Mouse (Mus musculus): ENCODE data around the gene Ptma. TPM values are rescaled to one million over a fixed set of nuclear protein-coding genes. Genes with fewer than 3 reads are reported as not detected.

Ptma gene
- polyA plus RNA-seq, 1 experiment from 2014 or later: 1,987 TPM

- no peak for ATAC-seq
- no peak overlapping the region for H3K27ac ChIP-seq (ENCODE audit: low read length)
- H3K4me1 ChIP-seq (replicated peaks; ENCODE audit: control insufficient read depth, insufficient read depth, low read length): no peaks in the 10 kb centered on the region
- H3K4me3 ChIP-seq (replicated peaks; ENCODE audit: low read length): no peak overlapping the region
- 78% methylated on average over 4 of the region's 4 CpGs for WGBS
- H3K27me3 ChIP-seq (replicated peaks; ENCODE audit: control insufficient read depth, insufficient read depth, low read length): no peaks in the 10 kb centered on the region
- H3K36me3 ChIP-seq (ENCODE audit: control insufficient read depth, insufficient read depth): peaks cover 2% of the 10 kb centered on the region; the same call in 1 of the 2 replicates
- no peaks in the 10 kb centered on the region for H3K9me3 ChIP-seq (ENCODE audit: control insufficient read depth, low read length)
- H3K9ac ChIP-seq (replicated peaks; ENCODE audit: low read depth, low read length): no peak overlapping the region
- no peak overlapping the region for H3K4me2 ChIP-seq (ENCODE audit: low read length)
Measured at GRCm38 (mm10) chr1:86551299-86551698, 24.8 kb downstream of the Ptma start.

GRCm38 (mm10) chr1:86551877-86552276 lies 25.4 kb downstream of the Ptma start:
- H3K4me2 ChIP-seq (ENCODE audit: low read length): no peak overlapping the region
- ATAC-seq: no peak
- H3K4me3 ChIP-seq (replicated peaks; ENCODE audit: low read length): no peak overlapping the region
- no peaks in the 10 kb centered on the region for H3K27me3 ChIP-seq (replicated peaks; ENCODE audit: control insufficient read depth, insufficient read depth, low read length)
- H3K27ac ChIP-seq (ENCODE audit: low read length): no peak overlapping the region
- H3K4me1 ChIP-seq (replicated peaks; ENCODE audit: control insufficient read depth, insufficient read depth, low read length): no peaks in the 10 kb centered on the region
- H3K9ac ChIP-seq (replicated peaks; ENCODE audit: low read depth, low read length): no peak overlapping the region
- no peaks in the 10 kb centered on the region for H3K9me3 ChIP-seq (ENCODE audit: control insufficient read depth, low read length)
- peaks cover 2% of the 10 kb centered on the region; the same call in 1 of the 2 replicates for H3K36me3 ChIP-seq (ENCODE audit: control insufficient read depth, insufficient read depth)
- WGBS: 25% methylated on average over 2 of the region's 2 CpGs

GRCm38 (mm10) chr1:86555665-86556064 lies 29.1 kb downstream of the Ptma start:
- no peaks in the 10 kb centered on the region for H3K4me1 ChIP-seq (replicated peaks; ENCODE audit: control insufficient read depth, insufficient read depth, low read length)
- no peak overlapping the region for H3K27ac ChIP-seq (ENCODE audit: low read length)
- no peaks in the 10 kb centered on the region for H3K27me3 ChIP-seq (replicated peaks; ENCODE audit: control insufficient read depth, insufficient read depth, low read length)
- WGBS: 77% methylated on average over 3 of the region's 3 CpGs
- H3K36me3 ChIP-seq (ENCODE audit: control insufficient read depth, insufficient read depth): no peaks in the 10 kb centered on the region
- H3K9me3 ChIP-seq (ENCODE audit: control insufficient read depth, low read length): no peaks in the 10 kb centered on the region
- no peak overlapping the region for H3K4me3 ChIP-seq (replicated peaks; ENCODE audit: low read length)
- no peak overlapping the region for H3K4me2 ChIP-seq (ENCODE audit: low read length)
- no peak for ATAC-seq
- H3K9ac ChIP-seq (replicated peaks; ENCODE audit: low read depth, low read length): no peak overlapping the region

- no peak for ATAC-seq
Measured at GRCm38 (mm10) chr1:86557872-86558271, 31.3 kb downstream of the Ptma start.

GRCm38 (mm10) chr1:86559232-86559631 lies 32.7 kb downstream of the Ptma start:
- H3K4me1 ChIP-seq (replicated peaks; ENCODE audit: control insufficient read depth, insufficient read depth, low read length): no peaks in the 10 kb centered on the region
- no peak overlapping the region for H3K27ac ChIP-seq (ENCODE audit: low read length)
- no peaks in the 10 kb centered on the region for H3K27me3 ChIP-seq (replicated peaks; ENCODE audit: control insufficient read depth, insufficient read depth, low read length)
- peaks cover 3% of the 10 kb centered on the region; the same call in 1 of the 2 replicates for H3K36me3 ChIP-seq (ENCODE audit: control insufficient read depth, insufficient read depth)
- H3K4me3 ChIP-seq (replicated peaks; ENCODE audit: low read length): no peak overlapping the region
- no peak overlapping the region for H3K4me2 ChIP-seq (ENCODE audit: low read length)
- H3K9ac ChIP-seq (replicated peaks; ENCODE audit: low read depth, low read length): no peak overlapping the region
- 93% methylated on average over 3 of the region's 3 CpGs for WGBS
- no peaks in the 10 kb centered on the region for H3K9me3 ChIP-seq (ENCODE audit: control insufficient read depth, low read length)
- no peak for ATAC-seq

More at GRCm38 (mm10) chr1:86557872-86558271, 31.3 kb downstream of the Ptma start:
- Histone ChIP-seq H3K9ac (replicated peaks; ENCODE audit: low read depth, low read length) (no peak overlapping the region), H3K4me1 (replicated peaks; ENCODE audit: control insufficient read depth, insufficient read depth, low read length) (no peaks in the 10 kb centered on the region), H3K4me3 (replicated peaks; ENCODE audit: low read length) (no peak overlapping the region), H3K27ac (ENCODE audit: low read length) (no peak overlapping the region), H3K9me3 (ENCODE audit: control insufficient read depth, low read length) (no peaks in the 10 kb centered on the region), H3K36me3 (ENCODE audit: control insufficient read depth, insufficient read depth) (no peaks in the 10 kb centered on the region), H3K27me3 (replicated peaks; ENCODE audit: control insufficient read depth, insufficient read depth, low read length) (no peaks in the 10 kb centered on the region), H3K4me2 (ENCODE audit: low read length) (no peak overlapping the region)
- WGBS: 82% methylated on average over 7 of the region's 7 CpGs

- no peak overlapping the region for H3K4me2 ChIP-seq (ENCODE audit: low read length)
- no peaks in the 10 kb centered on the region for H3K4me1 ChIP-seq (replicated peaks; ENCODE audit: control insufficient read depth, insufficient read depth, low read length)
- no peak overlapping the region for H3K27ac ChIP-seq (ENCODE audit: low read length)
- H3K9me3 ChIP-seq (ENCODE audit: control insufficient read depth, low read length): no peaks in the 10 kb centered on the region
- 93% methylated on average over 2 of the region's 2 CpGs for WGBS
- ATAC-seq: no peak
- no peak overlapping the region for H3K4me3 ChIP-seq (replicated peaks; ENCODE audit: low read length)
- H3K9ac ChIP-seq (replicated peaks; ENCODE audit: low read depth, low read length): no peak overlapping the region
- peaks cover 3% of the 10 kb centered on the region; the same call in 1 of the 2 replicates for H3K36me3 ChIP-seq (ENCODE audit: control insufficient read depth, insufficient read depth)
- no peaks in the 10 kb centered on the region for H3K27me3 ChIP-seq (replicated peaks; ENCODE audit: control insufficient read depth, insufficient read depth, low read length)
Measured at GRCm38 (mm10) chr1:86562663-86563062, 36.1 kb downstream of the Ptma start.

GRCm38 (mm10) chr1:86568409-86568808 lies 41.9 kb downstream of the Ptma start:
- H3K4me1 ChIP-seq (replicated peaks; ENCODE audit: control insufficient read depth, insufficient read depth, low read length): no peaks in the 10 kb centered on the region
- 86% methylated on average over 2 of the region's 2 CpGs for WGBS
- H3K9ac ChIP-seq (replicated peaks; ENCODE audit: low read depth, low read length): no peak overlapping the region
- no peaks in the 10 kb centered on the region for H3K9me3 ChIP-seq (ENCODE audit: control insufficient read depth, low read length)
- no peaks in the 10 kb centered on the region for H3K27me3 ChIP-seq (replicated peaks; ENCODE audit: control insufficient read depth, insufficient read depth, low read length)
- no peak overlapping the region for H3K4me3 ChIP-seq (replicated peaks; ENCODE audit: low read length)
- peaks cover 3% of the 10 kb centered on the region; the same call in 1 of the 2 replicates for H3K36me3 ChIP-seq (ENCODE audit: control insufficient read depth, insufficient read depth)
- H3K4me2 ChIP-seq (ENCODE audit: low read length): no peak overlapping the region
- ATAC-seq: no peak
- no peak overlapping the region for H3K27ac ChIP-seq (ENCODE audit: low read length)

- H3K9ac ChIP-seq (replicated peaks; ENCODE audit: low read depth, low read length): no peak overlapping the region
- H3K27me3 ChIP-seq (replicated peaks; ENCODE audit: control insufficient read depth, insufficient read depth, low read length): no peaks in the 10 kb centered on the region
- H3K4me1 ChIP-seq (replicated peaks; ENCODE audit: control insufficient read depth, insufficient read depth, low read length): no peaks in the 10 kb centered on the region
- no peak overlapping the region for H3K4me2 ChIP-seq (ENCODE audit: low read length)
- H3K36me3 ChIP-seq (ENCODE audit: control insufficient read depth, insufficient read depth): no peaks in the 10 kb centered on the region
- 86% methylated on average over 2 of the region's 2 CpGs for WGBS
- H3K9me3 ChIP-seq (ENCODE audit: control insufficient read depth, low read length): no peaks in the 10 kb centered on the region
- no peak overlapping the region for H3K27ac ChIP-seq (ENCODE audit: low read length)
- no peak overlapping the region for H3K4me3 ChIP-seq (replicated peaks; ENCODE audit: low read length)
- no peak for ATAC-seq
Measured at GRCm38 (mm10) chr1:86569292-86569860, 42.9 kb downstream of the Ptma start.

GRCm38 (mm10) chr1:86571381-86571780 lies 44.9 kb downstream of the Ptma start:
- H3K9ac ChIP-seq (replicated peaks; ENCODE audit: low read depth, low read length): no peak overlapping the region
- no peaks in the 10 kb centered on the region for H3K9me3 ChIP-seq (ENCODE audit: control insufficient read depth, low read length)
- no peaks in the 10 kb centered on the region for H3K27me3 ChIP-seq (replicated peaks; ENCODE audit: control insufficient read depth, insufficient read depth, low read length)
- no peak overlapping the region for H3K27ac ChIP-seq (ENCODE audit: low read length)
- H3K36me3 ChIP-seq (ENCODE audit: control insufficient read depth, insufficient read depth): no peaks in the 10 kb centered on the region
- ATAC-seq: no peak
- H3K4me1 ChIP-seq (replicated peaks; ENCODE audit: control insufficient read depth, insufficient read depth, low read length): no peaks in the 10 kb centered on the region
- H3K4me3 ChIP-seq (replicated peaks; ENCODE audit: low read length): no peak overlapping the region
- 96% methylated on average over 2 of the region's 2 CpGs for WGBS
- H3K4me2 ChIP-seq (ENCODE audit: low read length): no peak overlapping the region

- H3K36me3 ChIP-seq (ENCODE audit: control insufficient read depth, insufficient read depth): no peaks in the 10 kb centered on the region
- no peaks in the 10 kb centered on the region for H3K27me3 ChIP-seq (replicated peaks; ENCODE audit: control insufficient read depth, insufficient read depth, low read length)
- no peak overlapping the region for H3K4me3 ChIP-seq (replicated peaks; ENCODE audit: low read length)
- 92% methylated on average over 4 of the region's 4 CpGs for WGBS
- H3K4me1 ChIP-seq (replicated peaks; ENCODE audit: control insufficient read depth, insufficient read depth, low read length): no peaks in the 10 kb centered on the region
- no peak overlapping the region for H3K9ac ChIP-seq (replicated peaks; ENCODE audit: low read depth, low read length)
- H3K27ac ChIP-seq (ENCODE audit: low read length): no peak overlapping the region
- no peaks in the 10 kb centered on the region for H3K9me3 ChIP-seq (ENCODE audit: control insufficient read depth, low read length)
- no peak overlapping the region for H3K4me2 ChIP-seq (ENCODE audit: low read length)
- no peak for ATAC-seq
Measured at GRCm38 (mm10) chr1:86571941-86572340, 45.4 kb downstream of the Ptma start.
